Mouse (Mus musculus): Measurements from ENCODE around the gene Enpp5. TPM values are rescaled to one million over a fixed set of nuclear protein-coding genes. Genes with fewer than 3 reads are reported as not detected.

Gene Enpp5
- polyA plus RNA-seq (2015; fragmentation: Nextera tagmentation; extraction: Ambion mirVana): 18.7 and 21.3 TPM in 2 replicates

DNA sequence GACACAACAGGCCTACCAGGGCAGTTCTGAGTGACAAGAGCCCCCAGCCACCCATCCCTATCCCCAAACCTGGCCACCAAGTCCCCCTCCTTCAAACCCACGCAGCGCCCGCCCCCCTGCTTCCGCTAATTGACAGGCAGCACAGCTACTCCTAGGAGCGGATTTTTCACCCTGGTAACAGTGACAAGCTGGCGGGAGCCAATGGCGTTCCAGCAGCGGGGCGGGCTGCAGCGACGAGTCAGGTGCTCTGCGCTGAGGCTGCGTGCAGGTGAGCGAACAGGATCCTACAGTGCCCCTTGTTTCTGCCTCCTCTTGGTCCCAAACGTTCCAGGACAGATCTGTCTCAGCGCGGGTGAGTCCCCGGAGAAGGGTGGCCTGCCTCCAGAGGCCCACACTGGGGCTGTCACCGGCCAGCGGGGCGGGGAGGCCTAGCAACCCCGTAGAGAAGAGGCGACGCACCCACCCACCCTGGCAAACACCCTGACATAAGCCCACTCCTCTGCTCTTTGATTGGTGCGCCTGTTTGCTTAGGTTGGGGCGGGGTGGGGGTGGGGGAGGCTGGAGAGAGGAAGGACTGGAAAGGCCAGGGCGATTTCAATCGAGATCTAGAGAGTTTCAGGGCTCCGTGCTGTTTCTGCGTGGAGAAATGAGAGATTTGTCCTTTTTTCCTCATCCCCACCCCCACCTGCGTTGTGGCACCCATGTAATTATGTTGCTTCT is at the start of gene Enpp5:
TSS of gene Enpp5 (plus strand) at position 183 of the 720 bp plus-strand sequence.
- H3K27ac ChIP-seq (replicated peaks): peak within 1 kb of the TSS; percentile 84
- H3K4me1 ChIP-seq (replicated peaks; ENCODE audit: control insufficient read depth, insufficient read depth): no peaks in the 10 kb centered on the region
- H3K9me3 ChIP-seq (ENCODE audit: control insufficient read depth, low read length): no peaks in the 10 kb centered on the region
- under 1% methylated on average over 31 of the region's 31 CpGs for WGBS
- TF ChIP-seq CTCF (IDR thresholded peaks at IDR 0.05; ENCODE audit: low read depth) (no peak; the same call in 1 of the 2 replicates), EP300 (optimal IDR thresholded peaks at IDR 0.05) (no peak)
- no peaks in the 10 kb centered on the region for H3K27me3 ChIP-seq (ENCODE audit: control insufficient read depth, insufficient read depth, low read length)
- peak within 1 kb of the TSS; percentile 59 for H3K4me3 ChIP-seq (ENCODE audit: low read depth, low read length)
- H3K4me2 ChIP-seq (replicated peaks; ENCODE audit: low read depth): peak within 1 kb of the TSS; percentile 93
- H3K9ac ChIP-seq (ENCODE audit: low read length): peak within 1 kb of the TSS; percentile 65
- DNase-seq (ENCODE audit: low spot score) (peak; percentile 93), ATAC-seq (ENCODE audit: low FRiP score, low TSS enrichment) (peak; percentile 98)
- no peaks in the 10 kb centered on the region for H3K36me3 ChIP-seq (ENCODE audit: control insufficient read depth, insufficient read depth, low read length)

DNA sequence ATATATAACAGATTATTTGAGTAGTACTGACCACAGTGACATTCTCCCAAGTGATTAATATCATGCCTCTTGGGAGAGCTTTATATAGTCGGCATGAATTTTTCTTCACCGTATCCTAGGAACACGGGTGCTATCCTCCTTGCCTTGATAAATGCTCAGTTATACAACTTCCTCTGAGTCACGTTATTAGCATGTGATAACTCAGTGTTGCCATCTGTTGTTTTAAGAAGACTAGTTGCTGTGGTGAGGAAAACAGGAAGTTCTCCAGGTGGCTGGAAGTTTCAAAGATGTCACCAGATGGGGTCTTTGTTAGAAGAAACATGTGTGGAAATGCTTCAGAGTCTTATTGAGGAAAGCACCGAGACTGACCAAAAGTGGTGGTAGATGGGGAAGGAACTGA is 49.0 kb upstream of the Enpp5 start:
- ATAC-seq (ENCODE audit: low FRiP score, low TSS enrichment) (no peak), DNase-seq (ENCODE audit: low spot score) (no peak)
- Histone ChIP-seq H3K27ac (replicated peaks) (no peak overlapping the region), H3K4me3 (ENCODE audit: low read depth, low read length) (no peak overlapping the region), H3K4me2 (replicated peaks; ENCODE audit: low read depth) (no peak overlapping the region), H3K9me3 (ENCODE audit: control insufficient read depth, low read length) (no peaks in the 10 kb centered on the region), H3K9ac (ENCODE audit: low read length) (no peak overlapping the region), H3K4me1 (replicated peaks; ENCODE audit: control insufficient read depth, insufficient read depth) (no peaks in the 10 kb centered on the region), H3K27me3 (ENCODE audit: control insufficient read depth, insufficient read depth, low read length) (no peaks in the 10 kb centered on the region), H3K36me3 (ENCODE audit: control insufficient read depth, insufficient read depth, low read length) (no peaks in the 10 kb centered on the region)
- WGBS: 51% methylated on average over 5 of the region's 5 CpGs
- TF ChIP-seq CTCF (IDR thresholded peaks at IDR 0.05; ENCODE audit: low read depth) (no peak), EP300 (optimal IDR thresholded peaks at IDR 0.05) (no peak)

DNA sequence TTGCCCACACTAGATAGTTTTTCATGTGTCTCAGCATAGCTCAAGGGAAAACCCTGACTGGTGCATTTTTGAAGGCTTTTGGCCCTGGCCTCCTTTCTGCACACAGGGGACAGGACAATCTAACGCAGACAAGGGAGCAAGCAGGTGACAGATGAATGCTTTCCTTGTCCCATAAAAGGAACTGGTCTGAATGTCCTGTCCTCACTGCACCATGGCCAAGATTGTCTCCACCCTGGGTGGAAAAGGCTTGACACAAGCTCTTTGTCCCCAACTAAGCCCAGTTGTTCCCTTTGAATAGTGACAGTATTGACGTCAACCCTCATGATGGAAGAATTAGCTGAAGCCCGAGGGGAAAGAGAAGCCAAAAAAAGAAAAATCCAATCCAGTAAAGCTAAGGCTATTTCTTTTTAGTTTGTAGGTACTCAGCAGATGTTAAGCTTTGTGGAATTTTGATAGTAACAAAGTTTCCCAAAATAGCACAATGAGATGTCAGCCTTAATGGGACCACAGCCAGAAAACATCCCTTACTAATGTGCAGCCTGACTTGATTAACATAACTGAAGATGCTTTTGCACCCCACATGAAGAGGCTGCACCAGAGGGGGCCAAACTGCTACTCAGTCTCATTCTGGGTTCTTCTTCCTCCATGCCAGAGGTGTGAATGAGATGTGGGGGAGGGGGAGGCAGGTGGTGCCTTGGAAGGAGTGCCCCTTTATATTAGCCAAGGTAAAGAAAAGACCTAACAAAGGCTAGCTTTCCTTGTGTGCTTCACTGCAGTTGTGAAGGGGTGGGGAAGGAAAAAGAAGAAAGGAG is 47.6 kb upstream of the Enpp5 start:
- no peak overlapping the region for H3K9ac ChIP-seq (ENCODE audit: low read length)
- no peak overlapping the region for H3K4me3 ChIP-seq (ENCODE audit: low read depth, low read length)
- no peaks in the 10 kb centered on the region for H3K36me3 ChIP-seq (ENCODE audit: control insufficient read depth, insufficient read depth, low read length)
- no peak overlapping the region for H3K4me2 ChIP-seq (replicated peaks; ENCODE audit: low read depth)
- WGBS: 37% methylated on average over 3 of the region's 3 CpGs
- no peaks in the 10 kb centered on the region for H3K9me3 ChIP-seq (ENCODE audit: control insufficient read depth, low read length)
- ATAC-seq (ENCODE audit: low FRiP score, low TSS enrichment) (no peak), DNase-seq (ENCODE audit: low spot score) (no peak)
- no peaks in the 10 kb centered on the region for H3K4me1 ChIP-seq (replicated peaks; ENCODE audit: control insufficient read depth, insufficient read depth)
- H3K27ac ChIP-seq (replicated peaks): no peak overlapping the region; the same call in 1 of the 2 replicates
- TF ChIP-seq CTCF (IDR thresholded peaks at IDR 0.05; ENCODE audit: low read depth): no peak
- no peak for TF ChIP-seq EP300 (optimal IDR thresholded peaks at IDR 0.05)
- no peaks in the 10 kb centered on the region for H3K27me3 ChIP-seq (ENCODE audit: control insufficient read depth, insufficient read depth, low read length)

DNA sequence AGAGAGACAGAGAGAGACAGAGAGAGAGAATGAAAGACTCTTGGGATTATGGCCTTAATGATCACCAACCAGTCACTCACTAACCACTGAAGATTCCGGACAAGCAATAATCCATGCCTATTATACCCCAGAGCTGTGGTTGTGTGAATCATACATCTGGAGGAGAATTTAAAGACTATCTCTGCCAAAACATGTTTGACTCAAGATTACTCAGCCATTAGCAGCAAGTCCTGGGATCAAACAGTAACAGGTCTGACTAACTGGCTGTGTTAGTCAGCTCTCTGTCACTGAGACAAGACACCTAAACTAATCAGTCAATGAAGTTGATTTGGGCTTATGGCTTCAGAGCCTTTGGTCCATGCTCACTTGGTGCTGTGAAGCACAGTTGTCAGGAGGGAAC is 43.6 kb upstream of the Enpp5 start:
- Histone ChIP-seq H3K4me1 (replicated peaks; ENCODE audit: control insufficient read depth, insufficient read depth) (no peaks in the 10 kb centered on the region), H3K27ac (replicated peaks) (no peak overlapping the region), H3K4me3 (ENCODE audit: low read depth, low read length) (no peak overlapping the region), H3K9me3 (ENCODE audit: control insufficient read depth, low read length) (no peaks in the 10 kb centered on the region), H3K4me2 (replicated peaks; ENCODE audit: low read depth) (no peak overlapping the region), H3K9ac (ENCODE audit: low read length) (no peak overlapping the region), H3K36me3 (ENCODE audit: control insufficient read depth, insufficient read depth, low read length) (no peaks in the 10 kb centered on the region), H3K27me3 (ENCODE audit: control insufficient read depth, insufficient read depth, low read length) (no peaks in the 10 kb centered on the region)
- TF ChIP-seq EP300 (optimal IDR thresholded peaks at IDR 0.05) (no peak), CTCF (IDR thresholded peaks at IDR 0.05; ENCODE audit: low read depth) (no peak)
- DNase-seq (ENCODE audit: low spot score): no peak
- WGBS: 78% methylated on average over 1 of the region's 1 CpGs
- ATAC-seq (ENCODE audit: low FRiP score, low TSS enrichment): no peak

DNA sequence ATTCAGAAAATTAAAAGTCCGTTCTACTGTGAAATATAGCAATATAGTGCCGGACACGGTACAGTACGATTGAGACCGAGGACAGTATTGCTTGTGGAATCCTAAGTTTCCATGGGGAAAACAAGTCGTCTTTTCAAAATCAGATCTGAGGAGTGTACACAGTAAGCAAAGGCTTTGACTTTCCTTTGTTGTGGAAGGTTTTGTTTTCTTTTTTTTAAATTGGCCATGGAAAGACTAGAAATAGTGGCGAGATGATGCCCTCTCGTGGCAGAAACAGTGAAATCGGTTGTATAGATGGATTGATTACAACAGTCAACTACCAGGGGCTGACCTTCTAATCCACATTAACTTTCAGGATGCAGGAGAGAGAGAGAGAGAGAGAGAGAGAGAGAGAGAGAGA is 40.0 kb upstream of the Enpp5 start:
- Histone ChIP-seq H3K9ac (ENCODE audit: low read length) (no peak overlapping the region), H3K4me3 (ENCODE audit: low read depth, low read length) (no peak overlapping the region), H3K27ac (replicated peaks) (no peak overlapping the region), H3K9me3 (ENCODE audit: control insufficient read depth, low read length) (no peaks in the 10 kb centered on the region), H3K27me3 (ENCODE audit: control insufficient read depth, insufficient read depth, low read length) (no peaks in the 10 kb centered on the region), H3K36me3 (ENCODE audit: control insufficient read depth, insufficient read depth, low read length) (no peaks in the 10 kb centered on the region), H3K4me1 (replicated peaks; ENCODE audit: control insufficient read depth, insufficient read depth) (no peaks in the 10 kb centered on the region), H3K4me2 (replicated peaks; ENCODE audit: low read depth) (no peak overlapping the region)
- 59% methylated on average over 9 of the region's 9 CpGs for WGBS
- DNase-seq (ENCODE audit: low spot score): peak; percentile 26
- TF ChIP-seq CTCF (IDR thresholded peaks at IDR 0.05; ENCODE audit: low read depth): peak; percentile 76
- no peak for TF ChIP-seq EP300 (optimal IDR thresholded peaks at IDR 0.05)
- no peak for ATAC-seq (ENCODE audit: low FRiP score, low TSS enrichment)

DNA sequence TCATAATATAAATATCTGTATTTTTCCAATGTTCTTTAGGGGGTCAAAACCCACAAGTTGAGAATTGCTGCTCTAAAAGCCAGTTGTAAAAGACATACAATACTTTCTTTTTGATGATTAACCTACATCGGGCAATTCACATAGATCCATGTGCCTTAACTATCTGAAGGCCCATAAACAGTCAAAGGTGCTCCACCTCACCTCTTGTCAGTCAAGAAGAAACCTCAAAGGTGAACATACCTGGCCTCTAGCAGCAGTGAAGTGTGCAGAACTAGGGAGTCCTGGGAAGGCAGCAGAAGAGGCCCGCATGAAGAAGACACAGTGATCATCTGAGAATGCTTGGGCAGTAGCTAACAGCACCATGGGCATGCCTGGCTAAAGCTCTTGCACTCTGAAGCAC is 38.2 kb upstream of the Enpp5 start:
- no peaks in the 10 kb centered on the region for H3K4me1 ChIP-seq (replicated peaks; ENCODE audit: control insufficient read depth, insufficient read depth)
- WGBS: 90% methylated on average over 2 of the region's 2 CpGs
- no peaks in the 10 kb centered on the region for H3K36me3 ChIP-seq (ENCODE audit: control insufficient read depth, insufficient read depth, low read length)
- no peak overlapping the region for H3K9ac ChIP-seq (ENCODE audit: low read length)
- no peaks in the 10 kb centered on the region for H3K27me3 ChIP-seq (ENCODE audit: control insufficient read depth, insufficient read depth, low read length)
- H3K27ac ChIP-seq (replicated peaks): no peak overlapping the region
- TF ChIP-seq CTCF (IDR thresholded peaks at IDR 0.05; ENCODE audit: low read depth) (no peak), EP300 (optimal IDR thresholded peaks at IDR 0.05) (no peak)
- H3K4me3 ChIP-seq (ENCODE audit: low read depth, low read length): no peak overlapping the region
- H3K9me3 ChIP-seq (ENCODE audit: control insufficient read depth, low read length): no peaks in the 10 kb centered on the region
- H3K4me2 ChIP-seq (replicated peaks; ENCODE audit: low read depth): no peak overlapping the region
- ATAC-seq (ENCODE audit: low FRiP score, low TSS enrichment) (no peak), DNase-seq (ENCODE audit: low spot score) (no peak)

Measured in stomach, postnatal 0 days (tissue).